Mouse (Mus musculus): ENCODE data around the gene Olfr1393.

The Olfr1393 gene

GRCm38 (mm10) chr11:49250422-49251379, 27.4 kb upstream of the Olfr1393 start:
- in situ Hi-C loops (cut with MboI, MseI) = loop anchor here (5.0 kb wide), 1 partner anchor 378 kb away; the partner anchor contains the start of gene Irgm1

- in situ Hi-C loops (cut with MboI, MseI) = loop anchor here (5.0 kb wide), 1 partner anchor 379 kb away; the partner anchor contains the start of gene Irgm1
Measured at GRCm38 (mm10) chr11:49251380-49251761, 26.7 kb upstream of the Olfr1393 start.

- in situ Hi-C loops (cut with MboI, MseI) = loop anchor here (5.0 kb wide), 1 partner anchor 380 kb away; the partner anchor contains the start of gene Irgm1
Measured at GRCm38 (mm10) chr11:49252048-49252447, 26.1 kb upstream of the Olfr1393 start.

GRCm38 (mm10) chr11:49253035-49253434, 25.1 kb upstream of the Olfr1393 start:
- in situ Hi-C loops (cut with MboI, MseI) = loop anchor here (5.0 kb wide), 1 partner anchor 381 kb away; the partner anchor contains the start of gene Irgm1

- in situ Hi-C loops (cut with MboI, MseI) = no loop called here
Measured at GRCm38 (mm10) chr11:49259296-49259695, 18.8 kb upstream of the Olfr1393 start.

- in situ Hi-C loops (cut with MboI, MseI) = loop anchor here (5.0 to 10.0 kb wide), 2 partner anchors 138 to 835 kb away; no protein-coding TSS in a partner anchor
Measured at GRCm38 (mm10) chr11:49259829-49260228, 18.3 kb upstream of the Olfr1393 start.

GRCm38 (mm10) chr11:49260598-49261312, 17.3 kb upstream of the Olfr1393 start:
- in situ Hi-C loops (cut with MboI, MseI) = loop anchor here (5.0 to 10.0 kb wide), 2 partner anchors 138 to 834 kb away; no protein-coding TSS in a partner anchor

- in situ Hi-C loops (cut with MboI, MseI) = loop anchor here (5.0 to 10.0 kb wide), 2 partner anchors 139 to 833 kb away; no protein-coding TSS in a partner anchor
Measured at GRCm38 (mm10) chr11:49261313-49261855, 16.7 kb upstream of the Olfr1393 start.

- in situ Hi-C loops (cut with MboI, MseI) = loop anchor here (5.0 to 10.0 kb wide), 2 partner anchors 140 to 833 kb away; no protein-coding TSS in a partner anchor
Measured at GRCm38 (mm10) chr11:49262286-49262685, 15.8 kb upstream of the Olfr1393 start.

GRCm38 (mm10) chr11:49263149-49263548, 15.0 kb upstream of the Olfr1393 start:
- in situ Hi-C loops (cut with MboI, MseI) = loop anchor here (5.0 to 10.0 kb wide), 2 partner anchors 141 to 832 kb away; no protein-coding TSS in a partner anchor

GRCm38 (mm10) chr11:49264081-49264480, 14.0 kb upstream of the Olfr1393 start:
- in situ Hi-C loops (cut with MboI, MseI) = loop anchor here (5.0 to 10.0 kb wide), 2 partner anchors 142 to 831 kb away; no protein-coding TSS in a partner anchor

GRCm38 (mm10) chr11:49264622-49265021, 13.5 kb upstream of the Olfr1393 start:
- in situ Hi-C loops (cut with MboI, MseI) = loop anchor here (5.0 to 10.0 kb wide), 3 partner anchors 77 to 830 kb away; partner anchors contain the start of gene Btnl9

GRCm38 (mm10) chr11:49265101-49265500, 13.0 kb upstream of the Olfr1393 start:
- in situ Hi-C loops (cut with MboI, MseI) = loop anchor here (5.0 to 10.0 kb wide), 2 partner anchors 78 to 830 kb away; partner anchors contain the start of gene Btnl9

- in situ Hi-C loops (cut with MboI, MseI) = loop anchor here (5.0 to 10.0 kb wide), 2 partner anchors 79 to 828 kb away; partner anchors contain the start of gene Btnl9
Measured at GRCm38 (mm10) chr11:49266671-49267070, 11.4 kb upstream of the Olfr1393 start.

GRCm38 (mm10) chr11:49267316-49267715, 10.8 kb upstream of the Olfr1393 start:
- in situ Hi-C loops (cut with MboI, MseI) = loop anchor here (5.0 to 10.0 kb wide), 2 partner anchors 80 to 827 kb away; partner anchors contain the start of gene Btnl9

GRCm38 (mm10) chr11:49267970-49268579, 10.0 kb upstream of the Olfr1393 start:
- in situ Hi-C loops (cut with MboI, MseI) = loop anchor here (5.0 to 10.0 kb wide), 2 partner anchors 81 to 827 kb away; partner anchors contain the start of gene Btnl9

- in situ Hi-C loops (cut with MboI, MseI) = loop anchor here (5.0 to 10.0 kb wide), 2 partner anchors 82 to 825 kb away; partner anchors contain the start of gene Btnl9
Measured at GRCm38 (mm10) chr11:49269761-49270160, 8.3 kb upstream of the Olfr1393 start.

- in situ Hi-C loops (cut with MboI, MseI) = no loop called here
Measured at GRCm38 (mm10) chr11:49270368-49270767, 7.7 kb upstream of the Olfr1393 start.

GRCm38 (mm10) chr11:49271334-49271733, 6.8 kb upstream of the Olfr1393 start:
- in situ Hi-C loops (cut with MboI, MseI) = no loop called here

- in situ Hi-C loops (cut with MboI, MseI) = no loop called here
Measured at GRCm38 (mm10) chr11:49273834-49274519, 4.1 kb upstream of the Olfr1393 start.

All from regulatory T cell (primary cell).